Mouse (Mus musculus) forebrain, embryonic 14.5 days (tissue): ENCODE measurements around the gene Ptger3. TPM values are rescaled to one million over a fixed set of nuclear protein-coding genes. Genes with fewer than 3 reads are reported as not detected.

Experiments
- ATAC-seq: fragments of 200-750 bp; cut with Nextera tagmentation; 2 replicates; pipeline ENCODE4 v1.8.0; 2017; ENCODE audit warnings: mild to moderate bottlenecking, moderate library complexity
- DNase-seq: peaks from one replicate; pipeline ENCODE4 v3.0.0-alpha.2; 2015; ENCODE audit warnings: low spot score
- H3K27ac ChIP-seq: fragments of 300-500 bp; sonication (generic); 2 replicates; pipeline ENCODE4 v1.5.1; 2014; ENCODE audit warnings: low read depth, mild to moderate bottlenecking, control low read depth, low read length, moderate library complexity
- H3K27me3 ChIP-seq: fragments of 300-500 bp; sonication (generic); replicated peaks from 2 replicates; pipeline ENCODE4 v1.6.1; 2014; ENCODE audit warnings: low read length, control low read depth, mixed read lengths; ENCODE audit not compliant: control insufficient read depth, insufficient read depth
- H3K36me3 ChIP-seq: fragments of 300-500 bp; sonication (generic); 2 replicates; pipeline ENCODE4 v1.6.1; 2014; ENCODE audit warnings: low read length, control low read depth; ENCODE audit not compliant: control insufficient read depth, insufficient read depth
- H3K4me1 ChIP-seq: fragments of 300-500 bp; sonication (generic); 2 replicates; pipeline ENCODE4 v1.6.1; 2014; ENCODE audit warnings: antibody characterized with exemption, low read length, control low read depth; ENCODE audit not compliant: control insufficient read depth, insufficient read depth
- H3K4me2 ChIP-seq: fragments of 300-500 bp; sonication (generic); 2 replicates; pipeline ENCODE4 v1.6.1; 2014; ENCODE audit warnings: mild to moderate bottlenecking, control low read depth, low read length
- H3K4me3 ChIP-seq: fragments of 300-500 bp; sonication (generic); 2 replicates; pipeline ENCODE4 v1.5.1; 2014; ENCODE audit warnings: low read depth, low read length, control low read depth
- H3K9ac ChIP-seq: fragments of 300-500 bp; sonication (generic); 2 replicates; pipeline ENCODE4 v1.6.1; 2014; ENCODE audit warnings: mild to moderate bottlenecking, low read length, control low read depth, moderate library complexity
- H3K9me3 ChIP-seq: fragments of 300-500 bp; sonication (generic); replicated peaks from 2 replicates; pipeline ENCODE4 v1.6.1; 2016; ENCODE audit warnings: low read length, control low read depth, mixed read lengths; ENCODE audit not compliant: control insufficient read depth
- WGBS: fragments of 180-500 bp; shearing (Covaris S2); extraction: QIAGEN DNeasy Blood & Tissue Kit; methylation state at CpG from one replicate; pipeline ENCODE4 v1.1.7; 2014; 5-methylcytosine and 5-hydroxymethylcytosine counted together
- microRNA counts: library from miRNA; unstranded; fragments of <30 nt; microRNA quantifications from one replicate; lab custom pipeline; 2016
- microRNA-seq: library from miRNA; unstranded; fragments of <30 nt; microRNA quantifications from one replicate; pipeline ENCODE4, GENCODE M21; 2016
- polyA plus RNA-seq: library from polyadenylated mRNA; unstranded; fragments of >200 nt; fragmentation: Nextera tagmentation; extraction: Ambion mirVana; gene quantifications from 2 replicates; pipeline ENCODE4 v1.2.1, GENCODE M21; 2014

The Ptger3 gene
- polyA plus RNA-seq, 1 experiment from 2014 or later, result 1.8 TPM

DNA sequence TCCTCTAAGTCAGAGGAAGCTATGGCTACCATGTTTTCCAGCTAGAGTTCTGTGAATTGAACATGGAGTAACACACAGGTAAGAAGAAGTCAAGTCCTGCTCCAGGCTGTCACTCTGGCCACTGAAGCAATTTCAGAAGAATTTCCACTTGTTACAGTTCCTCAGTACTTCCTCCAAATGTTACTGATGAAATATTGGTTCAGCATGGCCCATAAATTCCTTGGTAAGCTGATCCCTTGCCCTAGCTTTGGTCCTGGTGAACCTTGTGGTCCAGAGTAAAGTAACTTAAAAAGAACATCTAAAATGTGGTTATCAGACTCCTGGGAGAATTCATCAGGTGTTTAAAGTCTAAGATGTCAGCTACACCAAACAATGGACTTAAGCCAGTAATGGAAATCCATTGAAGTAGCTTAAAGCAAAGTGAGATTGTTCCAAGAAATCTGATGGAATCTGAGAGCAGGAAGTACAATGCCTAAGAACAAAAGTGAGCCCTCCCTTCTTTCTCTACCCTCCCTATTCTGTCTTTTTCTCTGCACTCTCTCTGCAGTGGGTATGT is 97.9 kb downstream of the Ptger3 start:
- no peaks in the 10 kb centered on the region for H3K36me3 ChIP-seq
- ATAC-seq, result no peak
- H3K27me3 ChIP-seq, result no peaks in the 10 kb centered on the region
- no peak overlapping the region for H3K4me3 ChIP-seq
- H3K4me1 ChIP-seq, result no peaks in the 10 kb centered on the region
- no peaks in the 10 kb centered on the region for H3K9me3 ChIP-seq
- no peak overlapping the region for H3K4me2 ChIP-seq
- H3K9ac ChIP-seq, result no peak overlapping the region
- DNase-seq, result no peak
- no peak overlapping the region for H3K27ac ChIP-seq

DNA sequence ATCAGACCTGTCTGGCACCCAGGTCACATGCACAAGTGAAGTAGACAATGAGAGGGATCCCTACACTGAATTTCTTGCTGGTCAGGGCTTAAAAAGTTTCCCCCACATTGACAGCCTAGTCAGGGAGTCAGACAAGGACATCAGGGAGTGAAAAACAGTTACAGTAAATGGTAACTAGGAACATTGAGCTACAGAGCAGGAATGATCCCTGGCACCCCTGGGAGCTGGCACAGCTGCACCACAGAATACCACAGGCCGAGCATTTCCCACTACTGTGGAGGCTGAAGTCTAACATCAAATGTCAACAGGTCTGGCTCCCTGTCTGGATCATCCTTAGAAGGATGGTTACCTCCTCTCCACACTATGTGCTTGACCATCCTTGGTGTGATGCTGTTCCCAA is 98.8 kb downstream of the Ptger3 start:
- no peaks in the 10 kb centered on the region for H3K27me3 ChIP-seq
- WGBS, result 74% methylated on average over 1 of the region's 1 CpGs
- ATAC-seq, result no peak
- DNase-seq, result no peak
- no peaks in the 10 kb centered on the region for H3K9me3 ChIP-seq
- no peak overlapping the region for H3K9ac ChIP-seq
- H3K27ac ChIP-seq, result no peak overlapping the region
- no peak overlapping the region for H3K4me3 ChIP-seq
- no peaks in the 10 kb centered on the region for H3K4me1 ChIP-seq
- H3K4me2 ChIP-seq, result no peak overlapping the region
- no peaks in the 10 kb centered on the region for H3K36me3 ChIP-seq

DNA sequence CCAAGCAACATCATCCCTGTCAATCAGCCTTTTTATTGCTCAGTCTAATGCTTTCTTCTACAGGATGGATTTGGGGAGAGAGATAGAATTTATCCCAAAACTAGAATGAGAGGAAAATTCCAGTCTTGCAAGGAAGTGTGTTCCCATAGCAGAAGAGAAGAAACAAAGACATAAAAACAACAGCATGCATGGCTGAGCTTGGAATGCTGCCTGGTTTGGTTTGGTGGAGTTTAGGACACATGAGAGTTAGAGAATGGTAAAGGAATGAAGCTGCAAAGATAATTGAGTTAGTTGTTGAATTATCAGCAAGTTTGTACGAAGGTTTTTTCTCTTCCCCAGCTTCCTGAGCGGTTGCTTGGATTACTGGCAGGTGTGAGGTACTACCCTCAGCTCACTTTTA is 99.5 kb downstream of the Ptger3 start:
- Histone ChIP-seq H3K9me3 (no peaks in the 10 kb centered on the region), H3K4me2 (no peak overlapping the region), H3K4me1 (no peaks in the 10 kb centered on the region), H3K27me3 (no peaks in the 10 kb centered on the region), H3K9ac (no peak overlapping the region), H3K27ac (no peak overlapping the region), H3K4me3 (no peak overlapping the region), H3K36me3 (no peaks in the 10 kb centered on the region)
- no peak for ATAC-seq
- DNase-seq, result no peak
- 79% methylated on average over 2 of the region's 2 CpGs for WGBS

DNA sequence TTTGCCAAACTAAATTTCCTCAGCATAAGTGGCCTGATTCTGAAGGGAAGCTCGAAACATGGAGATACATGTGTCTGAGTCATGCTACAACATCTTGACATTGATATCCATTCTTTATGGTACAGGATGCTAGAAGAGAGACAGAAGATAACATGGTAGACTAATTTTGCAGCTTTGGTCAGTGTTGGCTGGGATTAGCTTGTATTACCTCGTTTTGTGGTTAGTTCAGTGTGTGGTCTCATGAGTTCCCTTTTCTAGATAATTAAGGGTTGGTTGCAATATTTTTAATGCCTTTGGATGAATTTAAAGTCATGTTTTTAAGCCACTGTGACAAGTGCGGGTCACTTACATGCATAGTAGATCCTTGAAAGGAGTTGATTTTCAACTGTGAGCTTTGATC is 119.4 kb downstream of the Ptger3 start:
- Histone ChIP-seq H3K9me3 (no peaks in the 10 kb centered on the region), H3K27me3 (no peaks in the 10 kb centered on the region), H3K27ac (no peak overlapping the region), H3K4me2 (no peak overlapping the region), H3K4me3 (no peak overlapping the region), H3K9ac (no peak overlapping the region), H3K36me3 (no peaks in the 10 kb centered on the region), H3K4me1 (no peaks in the 10 kb centered on the region)
- WGBS, result 87% methylated on average over 3 of the region's 3 CpGs
- DNase-seq (no peak), ATAC-seq (no peak)

DNA sequence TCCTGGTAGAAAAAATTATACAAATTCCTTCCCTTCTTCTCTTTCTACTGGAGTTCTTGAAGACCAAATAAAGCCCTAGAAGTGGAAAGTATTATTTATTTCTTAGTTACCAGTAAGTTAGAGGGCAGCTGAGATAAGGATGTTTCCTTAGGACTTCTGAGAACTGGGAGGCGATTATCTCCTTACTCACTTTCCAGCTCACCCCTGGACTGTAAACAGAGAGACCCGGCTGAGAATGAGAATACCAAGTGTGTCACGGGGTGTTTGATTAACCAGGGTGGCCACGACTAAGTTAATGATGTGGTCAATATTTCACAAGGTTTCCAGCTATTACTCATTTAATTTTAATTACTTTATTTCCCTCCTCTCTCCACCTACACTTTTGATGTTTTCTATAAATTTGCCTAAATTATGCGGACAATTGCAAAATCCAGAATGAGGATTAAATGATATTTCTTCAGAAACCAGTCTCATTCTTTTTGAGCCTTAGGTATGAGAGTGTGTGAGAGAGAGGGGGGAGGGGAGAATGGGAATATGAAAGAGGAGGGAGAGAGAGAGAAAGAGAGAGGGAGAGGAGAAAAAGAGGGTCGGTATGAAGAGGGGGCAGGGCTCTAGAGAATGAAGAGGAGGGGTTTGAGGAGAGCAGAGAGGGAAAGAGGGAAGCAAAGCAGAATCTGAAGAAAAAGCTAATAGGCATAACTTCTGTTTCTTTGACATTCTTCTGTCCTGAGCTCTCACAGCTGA is 121.9 kb downstream of the Ptger3 start:
- no peaks in the 10 kb centered on the region for H3K9me3 ChIP-seq
- H3K27me3 ChIP-seq, result no peaks in the 10 kb centered on the region
- no peaks in the 10 kb centered on the region for H3K4me1 ChIP-seq
- H3K4me3 ChIP-seq, result no peak overlapping the region
- ATAC-seq, result no peak
- H3K36me3 ChIP-seq, result no peaks in the 10 kb centered on the region
- no peak overlapping the region for H3K27ac ChIP-seq
- H3K4me2 ChIP-seq, result no peak overlapping the region
- no peak for DNase-seq
- no peak overlapping the region for H3K9ac ChIP-seq
- 72% methylated on average over 6 of the region's 6 CpGs for whole genome bisulfite sequencing

MicroRNA genes within 50 kb of the gene (microRNA counts, 519-probe panel; counts per million panel counts)
- microRNA mmu-miR-186 (lab: Ali Mortazavi, UCI), result not detected

Small RNA genes within 50 kb of the gene (microRNA-seq; reads per million reads assigned to microRNA genes)
- gene Mir186, result 483 reads per million, percentile 75 among the genes with 10 or more reads in this experiment

Other genes with a start within 250 kb of the Ptger3 start
- gene Zranb2, start 32.7 kb upstream of the Ptger3 start, polyA plus RNA-seq, result 105 and 121 TPM in 2 replicates